Mouse (Mus musculus): ENCODE data around the gene L3mbtl2. TPM values are rescaled to one million over a fixed set of nuclear protein-coding genes. Genes with fewer than 3 reads are reported as not detected.

Gene L3mbtl2
- 21.2 and 22.8 TPM in 2 replicates for total RNA-seq (2017)

DNA sequence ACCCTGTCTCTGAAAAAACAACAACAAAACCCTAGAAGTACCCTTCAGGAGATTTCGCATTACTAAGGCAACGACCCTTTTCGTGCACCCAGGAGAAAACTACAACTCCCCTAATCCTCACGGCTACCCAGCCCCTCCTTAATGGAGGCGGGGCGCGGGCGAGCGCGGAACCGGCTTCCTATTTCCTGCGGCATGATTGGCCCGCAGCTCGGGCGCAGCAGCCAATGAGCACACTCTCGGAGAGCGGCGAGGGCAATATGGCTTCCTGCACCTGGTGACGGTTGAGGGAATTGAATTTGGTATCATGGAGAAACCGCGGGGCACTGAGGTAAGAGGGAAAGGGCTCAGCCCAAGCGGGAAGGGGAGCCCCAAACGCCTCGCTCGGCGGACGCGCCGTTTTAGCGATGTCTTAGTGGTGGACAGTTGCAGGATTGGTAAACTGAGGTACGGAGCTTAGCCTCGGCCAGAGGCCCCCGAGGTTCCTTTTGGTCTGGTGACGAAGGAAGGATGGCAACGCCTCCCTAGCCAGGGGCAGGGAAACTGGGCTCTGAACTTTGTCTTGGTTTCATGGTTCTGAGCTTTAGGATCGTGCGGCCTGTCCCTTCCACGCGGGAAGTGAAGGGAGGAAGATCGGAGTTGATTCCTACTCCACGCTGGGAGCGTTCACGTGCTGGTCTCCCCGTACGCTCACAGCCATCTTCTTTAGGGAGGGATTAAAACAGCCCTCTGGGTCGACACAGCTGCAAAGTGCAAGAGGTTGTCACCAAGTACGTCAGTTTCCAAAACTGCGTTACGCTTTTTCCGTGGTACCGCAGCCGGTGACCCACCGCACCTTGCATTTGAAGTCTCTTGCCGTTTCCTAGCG, at the start of gene L3mbtl2:
Gene L3mbtl2, plus strand, starts transcription at position 193 of the 865 bp plus-strand sequence.
- ATAC-seq (replicated peaks in 1 of 2; ENCODE audit: insufficient read depth in 1 of 2, low FRiP score in 2 of 2, low TSS enrichment in 1 of 2, low read depth in 1 of 2, poor library complexity in 2 of 2, severe bottlenecking in 2 of 2): peak; percentile 98 to 99

DNA sequence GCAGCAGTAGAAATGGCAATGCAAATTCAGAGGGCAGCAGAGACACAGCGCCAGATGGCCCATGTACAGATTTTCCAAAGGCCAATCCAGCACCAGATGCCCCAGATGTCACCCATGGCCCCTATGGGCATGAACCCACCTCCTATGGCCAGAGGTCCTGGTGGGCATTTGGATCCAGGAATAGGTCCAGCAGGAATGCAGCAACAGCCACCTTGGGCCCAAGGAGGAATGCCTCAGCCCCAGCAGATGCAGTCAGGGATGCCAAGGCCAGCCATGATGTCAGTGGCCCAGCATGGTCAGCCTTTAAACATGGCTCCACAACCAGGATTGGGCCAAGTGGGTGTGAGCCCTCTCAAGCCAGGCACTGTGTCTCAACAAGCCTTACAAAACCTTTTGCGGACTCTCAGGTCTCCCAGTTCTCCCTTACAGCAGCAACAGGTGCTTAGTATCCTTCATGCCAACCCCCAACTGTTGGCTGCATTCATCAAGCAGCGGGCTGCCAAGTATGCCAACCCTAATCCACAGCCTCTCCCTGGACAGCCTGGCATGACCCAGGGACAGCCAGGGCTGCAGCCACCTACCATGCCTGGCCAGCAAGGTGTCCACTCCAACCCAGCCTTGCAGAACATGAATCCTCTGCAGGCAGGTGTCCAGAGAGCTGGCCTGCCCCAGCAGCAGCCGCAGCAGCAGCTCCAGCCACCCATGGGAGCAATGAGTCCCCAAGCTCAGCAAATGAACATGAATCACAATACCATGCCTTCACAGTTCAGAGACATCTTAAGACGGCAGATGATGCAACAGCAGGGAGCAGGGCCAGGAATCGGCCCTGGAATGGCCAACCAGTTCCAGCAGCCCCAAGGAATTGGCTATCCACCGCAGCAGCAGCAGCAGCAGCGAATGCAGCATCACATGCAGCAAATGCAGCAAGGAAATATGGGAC, 13.9 kb upstream of the L3mbtl2 start:
- ATAC-seq (replicated peaks in 1 of 2; ENCODE audit: insufficient read depth in 1 of 2, low FRiP score in 2 of 2, low TSS enrichment in 1 of 2, low read depth in 1 of 2, poor library complexity in 2 of 2, severe bottlenecking in 2 of 2): no peak

GRCm38 (mm10) chr15:81650636-81651035, 13.1 kb upstream of the L3mbtl2 start:
- ATAC-seq (replicated peaks in 1 of 2; ENCODE audit: insufficient read depth in 1 of 2, low FRiP score in 2 of 2, low TSS enrichment in 1 of 2, low read depth in 1 of 2, poor library complexity in 2 of 2, severe bottlenecking in 2 of 2): no peak

GRCm38 (mm10) chr15:81661701-81662100, 2.0 kb upstream of the L3mbtl2 start:
- ATAC-seq (replicated peaks in 1 of 2; ENCODE audit: insufficient read depth in 1 of 2, low FRiP score in 2 of 2, low TSS enrichment in 1 of 2, low read depth in 1 of 2, poor library complexity in 2 of 2, severe bottlenecking in 2 of 2): no peak

- no peak for ATAC-seq (replicated peaks in 1 of 2; ENCODE audit: insufficient read depth in 1 of 2, low FRiP score in 2 of 2, low TSS enrichment in 1 of 2, low read depth in 1 of 2, poor library complexity in 2 of 2, severe bottlenecking in 2 of 2)
These were observed 408 bp upstream of the L3mbtl2 start for GRCm38 (mm10) chr15:81663281-81663680.

DNA sequence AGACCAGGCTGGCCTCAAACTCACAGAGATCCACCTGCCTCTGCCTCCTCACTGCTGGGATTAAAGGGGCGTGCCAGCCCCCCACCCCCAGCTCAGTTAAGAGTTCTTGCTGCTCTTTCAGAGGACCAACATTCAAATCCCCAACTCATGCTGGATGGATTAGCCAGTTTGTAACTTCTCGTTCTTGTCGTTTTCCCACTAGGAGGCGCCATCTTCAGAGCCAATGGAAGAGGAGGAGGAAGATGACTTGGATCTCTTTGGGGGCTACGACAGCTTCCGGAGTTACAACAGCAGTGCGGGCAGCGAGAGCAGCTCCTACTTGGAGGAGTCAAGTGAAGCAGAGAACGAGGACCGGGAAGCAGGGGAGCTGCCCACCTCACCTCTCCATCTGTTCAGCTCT, 3.3 kb downstream of the L3mbtl2 start:
- ATAC-seq (replicated peaks in 1 of 2; ENCODE audit: insufficient read depth in 1 of 2, low FRiP score in 2 of 2, low TSS enrichment in 1 of 2, low read depth in 1 of 2, poor library complexity in 2 of 2, severe bottlenecking in 2 of 2): no peak

DNA sequence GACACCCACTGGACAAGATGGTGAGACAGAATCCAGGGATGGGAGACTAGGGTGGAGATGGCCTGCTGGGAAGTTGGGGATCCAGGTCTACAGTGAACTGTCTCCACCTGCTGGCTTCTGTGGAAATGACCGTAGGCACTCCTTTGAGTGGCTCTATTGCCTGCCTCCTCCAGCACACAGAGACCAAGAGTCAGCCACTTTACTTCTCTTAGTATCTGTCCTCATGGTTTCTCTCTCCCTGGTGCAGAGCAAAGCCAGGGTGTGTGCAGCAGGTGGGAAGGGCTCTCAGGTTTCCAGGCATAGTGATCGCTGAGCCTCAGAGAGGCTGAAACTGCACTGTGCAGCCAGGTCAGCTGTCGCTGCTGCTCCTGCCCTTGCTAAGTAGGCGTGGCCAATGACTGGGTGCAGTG, 6.5 kb downstream of the L3mbtl2 start:
- 0 out of 4 replicates have a peak, but pooled peaks of 1 of the 2 experiments have one; percentile 42 for ATAC-seq (replicated peaks in 1 of 2; ENCODE audit: insufficient read depth in 1 of 2, low FRiP score in 2 of 2, low TSS enrichment in 1 of 2, low read depth in 1 of 2, poor library complexity in 2 of 2, severe bottlenecking in 2 of 2)

- no peak for ATAC-seq (replicated peaks in 1 of 2; ENCODE audit: insufficient read depth in 1 of 2, low FRiP score in 2 of 2, low TSS enrichment in 1 of 2, low read depth in 1 of 2, poor library complexity in 2 of 2, severe bottlenecking in 2 of 2)
These were observed 12.9 kb downstream of the L3mbtl2 start for GRCm38 (mm10) chr15:81676637-81677036.

GRCm38 (mm10) chr15:81680301-81680805, 16.7 kb downstream of the L3mbtl2 start:
- no peak for ATAC-seq (replicated peaks in 1 of 2; ENCODE audit: insufficient read depth in 1 of 2, low FRiP score in 2 of 2, low TSS enrichment in 1 of 2, low read depth in 1 of 2, poor library complexity in 2 of 2, severe bottlenecking in 2 of 2)

GRCm38 (mm10) chr15:81693366-81693966, 29.8 kb downstream of the L3mbtl2 start:
- ATAC-seq (replicated peaks in 1 of 2; ENCODE audit: insufficient read depth in 1 of 2, low FRiP score in 2 of 2, low TSS enrichment in 1 of 2, low read depth in 1 of 2, poor library complexity in 2 of 2, severe bottlenecking in 2 of 2): peak in 1 of 2 experiments; percentile 15; a peak in 1 of 4 replicates

GRCm38 (mm10) chr15:81693967-81694881, 30.5 kb downstream of the L3mbtl2 start:
- peak; percentile 84 to 87 for ATAC-seq (replicated peaks in 1 of 2; ENCODE audit: insufficient read depth in 1 of 2, low FRiP score in 2 of 2, low TSS enrichment in 1 of 2, low read depth in 1 of 2, poor library complexity in 2 of 2, severe bottlenecking in 2 of 2)

DNA sequence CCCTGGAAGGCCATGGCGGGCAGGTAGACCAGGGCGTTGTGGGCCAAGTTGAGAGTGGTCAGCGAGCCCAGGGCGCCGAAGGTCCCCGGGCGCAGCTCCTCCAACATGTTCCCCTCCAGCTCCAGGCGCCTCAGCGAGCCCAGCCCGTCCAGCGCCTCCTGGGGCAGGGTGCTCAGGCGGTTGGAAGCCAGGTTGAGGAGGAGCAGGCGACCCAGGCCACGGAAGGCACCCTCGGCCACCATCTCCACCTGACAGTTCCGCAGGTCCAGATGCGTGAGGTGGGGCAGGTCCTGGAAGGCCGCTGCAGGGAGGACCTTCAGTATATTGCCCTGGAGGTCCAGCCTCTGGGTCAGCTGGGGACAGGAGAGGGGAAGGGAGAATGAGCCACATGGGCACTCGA, 31.2 kb downstream of the L3mbtl2 start:
- no peak for ATAC-seq (replicated peaks in 1 of 2; ENCODE audit: insufficient read depth in 1 of 2, low FRiP score in 2 of 2, low TSS enrichment in 1 of 2, low read depth in 1 of 2, poor library complexity in 2 of 2, severe bottlenecking in 2 of 2)

GRCm38 (mm10) chr15:81697175-81697574, 33.5 kb downstream of the L3mbtl2 start, which contains the start of gene Chadl:
TSS of gene Chadl (minus strand) at chr15:81697287.
- no peak for ATAC-seq (replicated peaks in 1 of 2; ENCODE audit: insufficient read depth in 1 of 2, low FRiP score in 2 of 2, low TSS enrichment in 1 of 2, low read depth in 1 of 2, poor library complexity in 2 of 2, severe bottlenecking in 2 of 2)

DNA sequence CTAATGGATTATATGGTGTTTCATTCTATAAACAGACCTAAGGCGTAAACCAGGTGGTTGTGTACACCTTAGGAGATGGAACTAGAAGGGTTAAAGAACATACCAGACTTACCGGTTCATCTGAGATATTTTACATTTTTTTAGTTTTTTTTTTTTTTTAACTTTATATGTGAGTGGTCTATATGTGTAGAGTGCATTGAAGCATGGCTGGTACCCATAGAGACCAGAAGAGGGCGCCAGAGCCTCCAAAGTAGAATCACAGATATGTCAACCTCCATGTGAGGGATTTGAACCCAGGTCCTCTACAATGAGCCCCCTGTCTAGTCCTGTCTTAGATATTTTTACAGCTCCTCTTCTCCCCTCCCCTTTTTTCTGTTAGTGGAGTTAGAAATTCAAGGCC, 34.2 kb downstream of the L3mbtl2 start:
- no peak for ATAC-seq (replicated peaks in 1 of 2; ENCODE audit: insufficient read depth in 1 of 2, low FRiP score in 2 of 2, low TSS enrichment in 1 of 2, low read depth in 1 of 2, poor library complexity in 2 of 2, severe bottlenecking in 2 of 2)

- no peak for ATAC-seq (replicated peaks in 1 of 2; ENCODE audit: insufficient read depth in 1 of 2, low FRiP score in 2 of 2, low TSS enrichment in 1 of 2, low read depth in 1 of 2, poor library complexity in 2 of 2, severe bottlenecking in 2 of 2)
These were observed 34.8 kb downstream of the L3mbtl2 start for GRCm38 (mm10) chr15:81698532-81698931.

DNA sequence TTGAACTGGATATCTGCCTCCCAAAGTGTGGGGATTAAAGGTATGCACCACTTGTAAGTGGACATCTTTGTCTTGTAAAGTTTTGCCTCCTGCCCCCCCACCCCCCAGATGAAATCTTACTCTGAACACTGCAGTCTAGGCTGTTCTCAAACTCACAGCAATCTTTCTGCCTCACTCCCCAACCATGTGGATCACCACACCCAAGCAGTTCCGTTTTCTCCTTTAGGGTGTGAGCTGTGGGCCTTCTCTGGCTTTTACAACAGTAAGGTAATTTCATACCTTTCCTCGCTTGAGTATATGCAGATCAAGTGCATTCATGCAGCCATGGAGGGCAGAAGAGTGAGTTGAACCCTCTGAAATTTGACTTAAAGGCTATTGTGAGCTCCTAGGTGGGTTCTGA, 36.5 kb downstream of the L3mbtl2 start:
- ATAC-seq (replicated peaks in 1 of 2; ENCODE audit: insufficient read depth in 1 of 2, low FRiP score in 2 of 2, low TSS enrichment in 1 of 2, low read depth in 1 of 2, poor library complexity in 2 of 2, severe bottlenecking in 2 of 2): no peak
